Mouse (Mus musculus) G1E-ER4 (cell line): ENCODE measurements around the gene Hacd4. TPM values are rescaled to one million over a fixed set of nuclear protein-coding genes. Genes with fewer than 3 reads are reported as not detected.

ENCODE experiments used
- GATA1 ChIP-seq: IDR thresholded peaks from one replicate; pipeline ENCODE4 v1.8.0; 2012; ENCODE audit warnings: low read length, inconsistent platforms
- polyA plus RNA-seq: library from polyadenylated mRNA; stranded (reverse); fragments of >175 nt; gene quantifications from 2 replicates; pipeline ENCODE4 v1.2.3, GENCODE M21; 2012

The Hacd4 gene
- polyA plus RNA-seq, 1 experiment: not detected

DNA sequence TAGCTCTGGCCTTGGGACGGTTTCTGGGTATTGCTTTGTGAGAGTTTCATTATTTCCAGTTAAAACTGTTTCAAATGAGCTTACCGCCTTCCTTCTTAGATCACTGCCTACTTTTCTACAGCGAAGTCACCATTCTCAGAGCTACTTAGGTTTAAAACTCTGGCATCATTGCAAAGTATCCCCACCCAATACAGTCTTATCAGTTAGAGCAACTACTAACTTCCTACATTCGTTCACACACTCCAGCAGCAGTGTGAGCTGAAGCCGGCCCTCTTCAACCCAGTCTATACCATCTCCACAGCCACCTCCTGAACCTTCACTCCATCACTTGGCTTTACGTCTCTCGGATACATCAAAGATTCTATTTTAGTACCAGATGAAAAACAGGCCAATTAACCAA is 2.1 kb upstream of the Hacd4 start:
- no peak for TF ChIP-seq GATA1

DNA sequence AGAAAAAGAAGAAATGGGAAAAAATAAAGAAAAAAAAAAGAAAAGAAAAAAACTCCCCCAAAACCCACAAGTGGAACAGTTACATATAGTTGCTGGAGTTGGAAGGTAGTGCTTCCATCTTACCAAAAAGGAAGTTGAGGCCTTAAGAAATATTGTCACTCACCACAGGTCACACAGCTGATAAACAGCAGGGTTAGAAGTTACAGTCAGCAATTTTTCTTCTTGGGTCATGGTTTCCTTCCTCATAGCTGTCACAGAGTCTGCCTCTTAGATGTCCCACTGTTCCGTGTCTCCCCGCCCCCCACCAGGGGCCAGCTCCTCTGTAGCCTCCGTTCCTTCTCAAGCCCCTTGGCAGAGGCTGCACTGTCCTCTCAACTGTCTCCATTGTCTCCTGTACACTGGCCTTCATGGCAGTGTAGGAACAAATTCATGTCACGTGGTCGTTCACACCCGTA is 968 bp upstream of the Hacd4 start:
- no peak for TF ChIP-seq GATA1

DNA sequence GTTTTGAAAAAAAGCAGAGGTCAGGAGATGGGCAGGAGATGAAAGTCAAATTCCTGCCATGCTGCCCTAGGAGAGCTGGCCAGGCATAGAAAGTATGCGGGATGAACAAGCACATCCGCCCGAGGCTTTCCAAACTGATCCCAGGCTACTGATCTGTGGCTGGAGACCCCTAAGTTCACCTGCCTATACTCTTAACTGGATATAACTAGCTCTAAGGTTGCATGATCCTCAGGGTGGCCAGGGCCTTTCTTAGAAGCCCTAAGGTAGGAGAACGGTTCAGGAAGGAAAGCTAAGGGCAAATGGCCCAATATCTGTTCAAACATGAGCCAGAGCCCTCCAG is 232 bp upstream of the Hacd4 start:
- TF ChIP-seq GATA1: no peak

DNA sequence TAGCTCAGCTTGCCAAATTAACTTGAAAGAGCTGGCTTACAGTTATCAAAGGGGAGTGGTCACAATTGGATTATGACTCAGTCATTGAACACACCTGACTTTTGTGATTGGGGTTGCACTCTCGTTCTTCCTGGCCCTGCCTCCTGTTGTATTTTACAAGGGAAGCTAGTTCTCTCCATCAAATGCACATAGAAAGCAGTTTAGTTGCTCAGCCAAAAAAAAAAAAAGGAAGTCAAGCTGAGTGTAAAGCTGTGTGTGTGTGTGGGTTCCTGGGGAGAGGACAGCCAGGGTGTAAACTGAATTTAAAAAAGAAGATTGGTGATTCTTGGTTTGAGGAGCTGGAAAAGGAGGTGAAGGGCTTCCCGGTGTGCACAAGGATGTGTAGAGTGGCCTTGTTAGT is 811 bp downstream of the Hacd4 start:
- TF ChIP-seq GATA1: no peak

GRCm38 (mm10) chr4:88437166-88437565 is 1.6 kb downstream of the Hacd4 start:
- TF ChIP-seq GATA1: no peak

DNA sequence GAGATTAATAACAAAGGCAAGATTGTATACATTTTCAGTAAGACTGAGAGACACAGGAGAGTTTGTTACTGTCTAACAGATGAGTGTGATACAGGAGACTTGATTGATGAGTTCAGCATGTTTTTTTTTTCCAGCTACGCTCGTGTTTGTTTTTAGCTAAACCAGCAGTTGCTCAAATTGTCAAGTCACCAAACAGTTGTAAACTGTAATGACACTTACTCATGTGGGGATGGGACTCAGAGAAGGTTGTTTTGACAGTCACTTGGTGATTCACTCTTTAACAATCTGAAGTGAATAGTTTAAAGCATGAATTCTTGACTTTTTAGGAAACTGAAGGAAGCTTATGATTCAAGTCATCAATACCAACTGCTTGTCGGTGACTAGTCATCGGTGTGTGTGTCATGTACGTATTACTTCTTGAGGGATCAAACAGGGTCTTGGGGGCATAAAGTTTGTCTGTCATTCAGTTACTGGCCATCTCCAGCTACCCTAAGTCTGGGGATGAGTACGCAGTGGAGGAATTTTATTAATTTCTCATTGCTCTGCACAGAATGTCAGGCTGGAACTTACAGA is 2.0 kb downstream of the Hacd4 start:
- no peak for TF ChIP-seq GATA1

- no peak for TF ChIP-seq GATA1
These were observed 6.2 kb downstream of the Hacd4 start for GRCm38 (mm10) chr4:88432412-88433024.

GRCm38 (mm10) chr4:88427630-88428239 is 11.0 kb downstream of the Hacd4 start:
- no peak for TF ChIP-seq GATA1

- no peak for TF ChIP-seq GATA1
These were observed 14.2 kb downstream of the Hacd4 start for GRCm38 (mm10) chr4:88424563-88424962.

DNA sequence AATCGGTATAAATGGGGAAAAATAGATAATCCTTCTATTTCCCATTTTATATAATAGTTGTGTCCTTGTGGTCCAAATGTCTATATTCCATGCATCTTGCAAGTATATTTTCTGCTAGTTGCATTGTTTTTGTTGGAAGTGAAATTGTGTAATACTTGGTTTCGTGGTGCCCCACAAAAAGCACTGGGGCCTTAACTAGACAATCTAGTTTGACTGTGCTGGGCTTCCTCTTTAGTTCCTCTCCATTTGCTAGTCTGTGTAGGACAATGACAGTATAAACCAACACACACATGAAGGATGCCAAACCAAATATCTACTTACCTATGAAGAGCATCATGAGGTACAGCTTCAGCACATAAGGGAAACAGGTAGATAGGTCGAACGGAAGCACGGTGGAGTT is 19.4 kb downstream of the Hacd4 start:
- no peak for TF ChIP-seq GATA1

- TF ChIP-seq GATA1: no peak
These were observed 23.7 kb downstream of the Hacd4 start for GRCm38 (mm10) chr4:88415017-88415416.

DNA sequence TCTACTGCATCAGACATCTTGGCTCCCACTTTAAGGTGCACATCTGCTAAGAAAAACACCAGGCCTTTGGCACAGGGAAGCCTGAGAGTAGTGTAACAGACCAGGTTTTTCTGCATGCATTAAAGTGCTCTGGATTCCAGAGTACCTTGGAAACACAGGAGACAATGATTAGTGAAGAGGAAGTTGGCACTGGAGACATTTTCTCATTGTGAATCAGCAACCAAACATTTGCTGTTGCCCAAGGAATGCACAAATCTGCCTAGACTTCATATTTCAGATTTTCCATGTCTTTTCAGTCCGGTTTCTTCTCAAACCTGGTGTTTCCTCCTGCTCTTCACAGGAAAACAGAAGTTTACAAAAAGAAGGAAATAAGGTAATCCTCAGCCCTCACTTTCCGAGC is 26.4 kb downstream of the Hacd4 start:
- no peak for TF ChIP-seq GATA1

GRCm38 (mm10) chr4:88409279-88409678 is 29.4 kb downstream of the Hacd4 start:
- no peak for TF ChIP-seq GATA1

DNA sequence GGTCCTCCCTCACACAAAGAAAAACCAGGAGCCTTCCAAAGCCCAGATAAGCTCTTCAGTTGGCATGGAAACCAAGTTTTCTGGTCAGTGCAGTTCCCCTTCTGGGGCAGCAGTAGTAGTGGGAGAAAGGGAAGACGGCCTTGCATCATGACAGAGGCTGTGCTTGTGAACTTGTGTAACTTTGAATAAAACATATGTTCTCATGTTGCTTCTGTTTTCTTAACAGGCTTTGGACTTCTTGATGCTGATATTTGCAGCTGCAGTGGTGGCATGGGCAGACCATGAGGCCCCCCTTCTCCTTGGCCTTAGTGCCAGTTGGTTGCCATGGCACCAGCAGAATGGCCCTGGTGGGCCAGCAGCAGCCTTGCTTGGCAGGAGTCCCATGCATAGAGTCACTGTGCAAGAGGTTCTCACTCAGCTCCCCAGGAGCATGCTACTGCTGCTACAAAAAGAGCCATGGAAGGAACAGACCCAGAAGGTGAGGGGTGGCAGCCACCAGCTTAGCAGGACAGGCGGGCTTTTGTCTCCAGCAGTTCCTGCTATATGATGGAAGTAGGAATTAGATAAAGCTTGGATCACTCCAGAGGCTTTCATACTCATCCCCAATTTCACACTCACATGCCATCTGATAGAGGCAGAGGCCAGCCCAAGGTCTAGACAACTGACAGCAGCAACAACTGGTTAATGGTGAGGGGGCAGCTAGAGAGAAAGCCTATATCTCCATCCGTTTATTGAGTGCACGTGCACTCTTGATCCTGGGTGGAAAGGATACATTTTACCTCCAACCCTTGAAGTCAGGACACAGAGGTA is 31.6 kb downstream of the Hacd4 start:
- no peak for TF ChIP-seq GATA1

DNA sequence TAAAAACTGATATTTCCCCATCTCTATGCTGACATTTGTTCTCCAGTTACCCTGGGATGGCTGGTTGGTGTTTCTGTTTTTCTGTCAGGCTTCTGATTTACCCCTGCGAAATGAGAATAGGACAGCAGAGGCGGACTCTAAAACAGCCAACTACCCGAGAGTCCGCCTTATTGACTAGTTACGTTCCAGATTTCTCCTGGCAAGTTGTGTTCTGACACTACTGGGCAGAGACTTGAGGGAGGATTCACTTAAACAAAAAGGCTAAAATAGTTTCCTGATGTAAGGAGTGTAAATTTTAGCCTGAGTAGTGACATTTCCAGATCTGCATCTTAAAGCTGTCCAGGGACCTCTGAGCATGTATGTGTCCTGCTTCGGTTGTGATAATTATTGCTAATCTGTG is 35.8 kb downstream of the Hacd4 start:
- TF ChIP-seq GATA1: no peak

- no peak for TF ChIP-seq GATA1
These were observed 37.8 kb downstream of the Hacd4 start for GRCm38 (mm10) chr4:88400992-88401313.

DNA sequence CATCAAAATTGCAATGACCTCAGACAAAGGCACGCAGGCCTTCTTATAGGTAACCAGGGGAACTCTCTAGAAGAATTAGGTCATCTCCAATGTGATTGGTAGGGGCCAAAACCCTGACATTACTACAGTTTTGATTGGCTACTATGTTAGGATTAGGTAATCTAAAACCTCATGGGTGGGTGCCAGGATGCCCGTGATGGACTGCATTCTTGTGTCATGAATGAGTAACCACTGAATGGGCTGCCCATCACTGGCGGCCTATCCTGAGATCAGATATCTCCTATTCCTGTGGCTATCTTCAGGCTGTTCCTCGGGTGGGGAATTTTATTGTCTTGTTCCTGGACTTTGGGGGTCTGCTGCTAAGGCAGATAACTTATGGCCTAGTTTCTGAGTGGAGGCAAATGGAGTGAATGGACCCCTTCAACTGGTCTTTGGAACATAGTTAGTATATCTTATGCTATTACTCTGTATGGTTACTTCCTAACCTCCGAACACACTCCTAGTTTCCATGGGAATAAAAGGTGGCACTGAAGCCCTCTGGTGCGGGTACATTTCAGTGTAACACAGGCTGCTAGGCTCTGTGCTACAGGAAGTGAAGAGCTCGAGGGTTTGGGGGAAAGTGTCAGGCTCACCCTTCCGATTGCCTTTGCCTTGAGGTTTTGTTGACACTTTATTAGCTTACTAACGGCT is 38.3 kb downstream of the Hacd4 start:
- no peak for TF ChIP-seq GATA1
